Mouse (Mus musculus): ENCODE measurements around the gene Sorcs2.

GRCm38 (mm10) chr5:35985611-35986010 lies 412.3 kb downstream of the Sorcs2 start:
- TF ChIP-seq POLR2A (IDR thresholded peaks at IDR 0.05; ENCODE audit: low read depth, low read length) (no peak), CTCF (IDR thresholded peaks at IDR 0.05; ENCODE audit: extremely low read depth, insufficient read depth, insufficient read length, insufficient replicate concordance) (no peak)

Data from spleen, adult 2 months (tissue).